Mouse (Mus musculus) monocyte, adult 5-6 weeks (primary cell): Measurements from ENCODE around the gene Gm47283. TPM values are rescaled to one million over a fixed set of nuclear protein-coding genes. Genes with fewer than 3 reads are reported as not detected.
"Not testable (repeated sequence)": the region's sequence is repeated elsewhere in the genome, so short reads cannot be mapped to it uniquely, and the experiment has no call there.

ENCODE experiments used
- ATAC-seq: fragments of 153-309, 156-312 bp; replicated peaks from 2 replicates; pipeline ENCODE4 v1.8.0; 2017; ENCODE audit warnings: mild to moderate bottlenecking; ENCODE audit not compliant: low TSS enrichment, insufficient number of reproducible peaks, severe bottlenecking, poor library complexity, low FRiP score
- total RNA-seq: library from RNA; stranded (forward); fragments of 200-1000, 200-491, 200-594 nt; gene quantifications from 3 replicates; pipeline ENCODE4 v1.2.3, GENCODE M21; 2017

The Gm47283 gene
- total RNA-seq, 1 experiment from 2014 or later: not detected

GRCm38 (mm10) chrY:90839077-90839476 is 54.5 kb downstream of the Gm47283 start, which contains the start of gene Gm21748:
Gene Gm21748, minus strand, starts transcription at chrY:90839177.
- ATAC-seq: not testable (repeated sequence)

Other genes starting within 250 kb of the Gm47283 start
- not detected in 3 replicates for gene Gm21860, start 29.9 kb upstream of the Gm47283 start, total RNA-seq
- not detected in 3 replicates for gene Gm21748, start 54.4 kb downstream of the Gm47283 start, total RNA-seq